Mouse (Mus musculus): ENCODE results near the gene Donson. TPM values are rescaled to one million over a fixed set of nuclear protein-coding genes. Genes with fewer than 3 reads are reported as not detected.

The Donson gene
- polyA plus RNA-seq, 1 experiment from 2014 or later, result 19.2 TPM

DNA sequence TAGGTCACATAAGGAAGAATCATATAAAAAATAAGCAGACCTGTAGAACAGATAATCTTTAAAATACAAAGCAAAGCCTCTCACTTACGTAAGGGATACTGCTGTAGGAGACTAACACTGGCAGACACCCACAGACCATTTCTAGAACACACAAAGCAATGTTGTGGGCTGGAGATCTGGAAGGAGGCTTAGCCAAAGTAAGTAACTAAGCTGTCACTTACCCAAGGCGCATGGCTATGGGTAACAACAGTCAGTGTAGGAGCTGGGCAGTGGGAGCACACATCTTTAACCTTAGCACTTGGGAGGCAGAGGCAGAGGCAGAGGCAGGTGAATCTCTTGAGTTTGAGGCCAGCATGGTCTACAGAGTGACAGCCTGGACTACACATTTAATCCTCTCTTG lies 48.9 kb downstream of the Donson start:
- Histone ChIP-seq H3K36me3 (ENCODE audit: control insufficient read depth, insufficient read depth, low read length) (peaks cover 38% of the 10 kb centered on the region), H3K4me2 (ENCODE audit: low read length) (no peak overlapping the region), H3K9ac (ENCODE audit: low read depth, low read length) (no peak overlapping the region), H3K9me3 (replicated peaks; ENCODE audit: control insufficient read depth, low read length, poor library complexity, severe bottlenecking) (no peaks in the 10 kb centered on the region), H3K4me1 (ENCODE audit: control insufficient read depth, insufficient read depth, low read length) (no peaks in the 10 kb centered on the region; the same call in 1 of the 2 replicates), H3K27me3 (ENCODE audit: control insufficient read depth, insufficient read depth, low read depth, low read length) (no peaks in the 10 kb centered on the region), H3K27ac (ENCODE audit: low read length) (no peak overlapping the region), H3K4me3 (ENCODE audit: low read depth, low read length) (no peak overlapping the region)
- 98% methylated on average over 2 of the region's 2 CpGs for WGBS
- ATAC-seq, result no peak

DNA sequence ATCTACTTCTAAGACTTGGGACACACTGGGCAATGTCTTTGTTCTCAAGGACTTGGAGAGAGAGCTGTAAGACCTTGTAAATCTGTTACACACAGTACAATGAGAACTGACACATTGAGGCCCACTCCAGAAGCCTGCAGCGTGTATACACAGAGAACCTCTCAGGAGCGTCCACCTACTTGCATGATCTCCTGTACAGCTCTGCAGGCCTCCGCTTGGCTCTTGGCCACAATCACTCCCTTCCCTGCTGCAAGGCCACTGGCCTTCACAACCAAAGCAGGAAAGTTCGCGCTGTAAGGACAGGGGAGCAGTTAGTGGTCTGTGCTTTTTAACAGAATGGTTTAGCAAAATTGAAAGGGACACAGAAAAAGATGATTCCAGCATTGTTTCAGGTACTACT lies 49.4 kb downstream of the Donson start:
- Histone ChIP-seq H3K4me2 (ENCODE audit: low read length) (no peak overlapping the region), H3K36me3 (ENCODE audit: control insufficient read depth, insufficient read depth, low read length) (peaks cover 38% of the 10 kb centered on the region), H3K4me3 (ENCODE audit: low read depth, low read length) (no peak overlapping the region), H3K9me3 (replicated peaks; ENCODE audit: control insufficient read depth, low read length, poor library complexity, severe bottlenecking) (no peaks in the 10 kb centered on the region), H3K9ac (ENCODE audit: low read depth, low read length) (no peak overlapping the region), H3K27ac (ENCODE audit: low read length) (no peak overlapping the region), H3K4me1 (ENCODE audit: control insufficient read depth, insufficient read depth, low read length) (no peaks in the 10 kb centered on the region; the same call in 1 of the 2 replicates), H3K27me3 (ENCODE audit: control insufficient read depth, insufficient read depth, low read depth, low read length) (no peaks in the 10 kb centered on the region)
- 90% methylated on average over 5 of the region's 5 CpGs for WGBS
- ATAC-seq, result no peak

DNA sequence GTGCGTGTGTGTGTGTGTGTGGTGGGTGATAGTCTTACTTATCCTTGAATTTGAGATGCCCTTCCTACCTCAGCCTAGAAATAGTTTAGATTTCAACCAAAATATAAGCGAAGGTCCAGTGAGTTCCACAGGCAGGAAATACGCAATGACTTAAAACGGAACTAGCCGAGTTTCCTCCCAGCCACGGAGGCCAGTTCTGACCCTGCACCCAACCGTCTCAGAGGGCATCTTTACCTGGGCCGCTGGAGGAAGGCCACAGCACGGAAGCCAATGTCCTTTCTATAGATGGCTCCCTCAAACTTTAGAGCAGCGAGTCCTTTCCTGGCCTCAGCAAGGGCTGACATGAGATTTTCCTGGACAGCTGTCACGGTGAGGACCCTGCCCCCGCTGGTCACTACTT lies 54.9 kb downstream of the Donson start:
- no peaks in the 10 kb centered on the region for H3K4me1 ChIP-seq (ENCODE audit: control insufficient read depth, insufficient read depth, low read length)
- H3K9ac ChIP-seq (ENCODE audit: low read depth, low read length), result no peak overlapping the region
- H3K9me3 ChIP-seq (replicated peaks; ENCODE audit: control insufficient read depth, low read length, poor library complexity, severe bottlenecking), result no peaks in the 10 kb centered on the region
- no peak overlapping the region for H3K4me3 ChIP-seq (ENCODE audit: low read depth, low read length)
- H3K27ac ChIP-seq (ENCODE audit: low read length), result no peak overlapping the region
- peaks cover 35% of the 10 kb centered on the region for H3K36me3 ChIP-seq (ENCODE audit: control insufficient read depth, insufficient read depth, low read length)
- no peak for ATAC-seq
- H3K4me2 ChIP-seq (ENCODE audit: low read length), result no peak overlapping the region
- 91% methylated on average over 12 of the region's 12 CpGs for WGBS
- no peaks in the 10 kb centered on the region for H3K27me3 ChIP-seq (ENCODE audit: control insufficient read depth, insufficient read depth, low read depth, low read length)

DNA sequence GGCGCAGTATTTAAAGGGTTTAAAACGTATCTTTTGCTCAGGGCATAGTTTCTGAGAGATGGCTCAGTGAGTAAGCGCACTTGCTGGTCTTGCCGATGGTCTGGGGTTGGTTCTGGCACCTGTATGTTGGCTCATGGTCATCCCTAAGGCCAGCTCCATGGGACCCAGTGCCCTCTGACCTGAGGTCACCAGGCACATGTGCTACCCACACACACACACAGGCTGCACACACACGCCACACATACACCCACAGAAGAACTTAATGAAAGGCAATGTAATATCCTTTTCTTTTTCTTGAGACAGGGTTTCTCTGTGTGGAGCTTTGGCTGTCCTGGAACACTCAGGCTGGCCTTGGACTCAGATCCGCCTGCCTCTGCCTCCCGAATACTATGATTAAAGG lies 55.6 kb downstream of the Donson start:
- 97% methylated on average over 7 of the region's 7 CpGs for WGBS
- peaks cover 35% of the 10 kb centered on the region for H3K36me3 ChIP-seq (ENCODE audit: control insufficient read depth, insufficient read depth, low read length)

DNA sequence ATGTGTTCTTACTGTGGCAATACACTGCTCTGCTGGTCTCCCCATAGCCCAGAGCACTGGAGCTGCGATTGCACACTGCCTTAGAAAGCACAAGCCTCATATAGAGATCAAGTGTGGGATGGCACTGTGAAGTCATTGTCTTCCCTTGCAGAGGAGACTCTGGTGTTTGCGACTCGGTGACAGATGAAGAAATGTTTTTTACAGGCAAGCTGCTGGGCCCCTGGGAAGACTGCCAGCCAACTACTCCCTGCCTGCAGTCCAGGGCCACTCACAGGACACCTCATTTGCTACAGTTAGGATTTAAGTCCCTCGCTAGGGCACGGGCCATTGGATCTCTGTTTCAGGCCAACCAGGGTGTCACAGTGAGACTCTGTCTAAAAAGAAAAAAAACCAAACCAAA lies 56.1 kb downstream of the Donson start:
- 88% methylated on average over 5 of the region's 5 CpGs for WGBS
- no peak overlapping the region for H3K9ac ChIP-seq (ENCODE audit: low read depth, low read length)
- no peak for ATAC-seq
- no peaks in the 10 kb centered on the region for H3K9me3 ChIP-seq (replicated peaks; ENCODE audit: control insufficient read depth, low read length, poor library complexity, severe bottlenecking)
- H3K27ac ChIP-seq (ENCODE audit: low read length), result no peak overlapping the region
- H3K27me3 ChIP-seq (ENCODE audit: control insufficient read depth, insufficient read depth, low read depth, low read length), result no peaks in the 10 kb centered on the region
- H3K4me2 ChIP-seq (ENCODE audit: low read length), result no peak overlapping the region
- H3K4me3 ChIP-seq (ENCODE audit: low read depth, low read length), result no peak overlapping the region
- H3K4me1 ChIP-seq (ENCODE audit: control insufficient read depth, insufficient read depth, low read length), result no peaks in the 10 kb centered on the region
- peaks cover 35% of the 10 kb centered on the region for H3K36me3 ChIP-seq (ENCODE audit: control insufficient read depth, insufficient read depth, low read length)

More for the DNA sequence above, 55.6 kb downstream of the Donson start:
- Histone ChIP-seq H3K9ac (ENCODE audit: low read depth, low read length) (no peak overlapping the region), H3K27me3 (ENCODE audit: control insufficient read depth, insufficient read depth, low read depth, low read length) (no peaks in the 10 kb centered on the region), H3K9me3 (replicated peaks; ENCODE audit: control insufficient read depth, low read length, poor library complexity, severe bottlenecking) (no peaks in the 10 kb centered on the region), H3K4me3 (ENCODE audit: low read depth, low read length) (no peak overlapping the region), H3K27ac (ENCODE audit: low read length) (no peak overlapping the region), H3K4me2 (ENCODE audit: low read length) (no peak overlapping the region), H3K4me1 (ENCODE audit: control insufficient read depth, insufficient read depth, low read length) (no peaks in the 10 kb centered on the region)
- no peak for ATAC-seq

DNA sequence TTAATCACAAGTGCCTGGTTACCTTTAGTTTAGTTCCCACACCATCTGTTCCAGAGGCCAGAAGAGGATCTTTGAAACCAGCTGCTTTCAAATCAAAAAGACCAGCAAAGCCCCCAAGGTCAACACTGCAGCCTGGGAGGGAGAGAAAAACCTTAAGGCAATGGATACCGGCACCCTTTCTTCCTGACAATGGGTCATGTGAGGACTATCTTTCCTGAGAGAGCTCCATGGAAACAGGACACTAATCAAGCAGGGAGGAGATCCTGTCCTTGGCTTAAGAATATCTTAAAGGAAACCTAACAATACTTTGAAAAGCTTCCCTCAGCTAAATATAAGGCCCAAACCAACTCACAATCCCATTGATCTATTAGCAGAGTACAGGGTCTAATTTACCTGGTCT lies 58.0 kb downstream of the Donson start:
- H3K36me3 ChIP-seq (ENCODE audit: control insufficient read depth, insufficient read depth, low read length), result peaks cover 26% of the 10 kb centered on the region
- ATAC-seq, result no peak
- H3K4me1 ChIP-seq (ENCODE audit: control insufficient read depth, insufficient read depth, low read length), result no peaks in the 10 kb centered on the region
- no peak overlapping the region for H3K27ac ChIP-seq (ENCODE audit: low read length)
- WGBS, result 63% methylated on average over 1 of the region's 1 CpGs
- no peaks in the 10 kb centered on the region for H3K27me3 ChIP-seq (ENCODE audit: control insufficient read depth, insufficient read depth, low read depth, low read length)
- no peak overlapping the region for H3K4me3 ChIP-seq (ENCODE audit: low read depth, low read length)
- H3K9me3 ChIP-seq (replicated peaks; ENCODE audit: control insufficient read depth, low read length, poor library complexity, severe bottlenecking), result no peaks in the 10 kb centered on the region
- H3K4me2 ChIP-seq (ENCODE audit: low read length), result no peak overlapping the region
- H3K9ac ChIP-seq (ENCODE audit: low read depth, low read length), result no peak overlapping the region

DNA sequence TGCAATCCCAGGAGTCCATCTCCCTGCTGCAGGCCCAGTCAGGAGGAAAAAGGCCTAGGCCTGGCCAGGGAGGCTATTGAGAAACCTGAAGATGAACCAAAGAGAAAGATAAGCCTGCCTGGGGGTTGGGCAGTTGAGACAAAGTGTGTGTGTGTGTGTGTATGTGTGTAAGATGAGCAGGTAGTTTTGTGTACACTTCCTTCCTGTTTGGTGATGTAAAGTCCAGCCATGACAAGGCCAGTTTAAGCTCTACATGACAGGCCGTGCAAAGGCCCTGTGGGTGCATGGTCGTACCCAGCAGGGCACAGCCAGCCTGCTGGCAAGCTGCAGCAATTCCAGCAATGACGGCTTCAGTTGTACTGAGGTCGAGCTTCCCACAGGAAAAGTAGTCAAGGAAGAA lies 58.8 kb downstream of the Donson start:
- H3K4me3 ChIP-seq (ENCODE audit: low read depth, low read length), result no peak overlapping the region
- peaks cover 31% of the 10 kb centered on the region for H3K36me3 ChIP-seq (ENCODE audit: control insufficient read depth, insufficient read depth, low read length)
- no peak overlapping the region for H3K4me2 ChIP-seq (ENCODE audit: low read length)
- H3K27ac ChIP-seq (ENCODE audit: low read length), result no peak overlapping the region
- H3K9me3 ChIP-seq (replicated peaks; ENCODE audit: control insufficient read depth, low read length, poor library complexity, severe bottlenecking), result no peaks in the 10 kb centered on the region
- no peaks in the 10 kb centered on the region for H3K27me3 ChIP-seq (ENCODE audit: control insufficient read depth, insufficient read depth, low read depth, low read length)
- no peak overlapping the region for H3K9ac ChIP-seq (ENCODE audit: low read depth, low read length)
- no peaks in the 10 kb centered on the region for H3K4me1 ChIP-seq (ENCODE audit: control insufficient read depth, insufficient read depth, low read length)
- 93% methylated on average over 4 of the region's 4 CpGs for WGBS
- ATAC-seq, result no peak

DNA sequence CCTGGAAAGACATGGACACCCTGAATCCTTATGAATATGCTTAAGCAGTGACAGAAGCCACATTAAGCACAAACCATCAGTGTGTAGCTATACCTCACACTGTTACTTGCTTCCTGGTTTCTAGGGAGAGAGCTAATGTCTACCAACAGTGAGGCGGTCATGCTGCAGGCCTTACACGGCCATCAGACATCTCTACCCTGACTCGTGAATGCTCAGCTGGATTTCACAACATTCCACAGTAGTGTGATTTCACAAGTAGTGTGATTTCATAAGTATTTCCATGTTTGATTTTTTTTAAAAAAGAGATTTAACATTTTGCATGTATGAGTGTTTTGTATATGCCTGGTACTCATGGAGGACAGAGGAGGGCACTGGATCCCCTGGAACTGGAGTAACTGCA lies 59.9 kb downstream of the Donson start:
- Histone ChIP-seq H3K4me1 (ENCODE audit: control insufficient read depth, insufficient read depth, low read length) (no peaks in the 10 kb centered on the region), H3K9ac (ENCODE audit: low read depth, low read length) (no peak overlapping the region), H3K4me3 (ENCODE audit: low read depth, low read length) (no peak overlapping the region), H3K27ac (ENCODE audit: low read length) (no peak overlapping the region), H3K9me3 (replicated peaks; ENCODE audit: control insufficient read depth, low read length, poor library complexity, severe bottlenecking) (no peaks in the 10 kb centered on the region), H3K27me3 (ENCODE audit: control insufficient read depth, insufficient read depth, low read depth, low read length) (no peaks in the 10 kb centered on the region), H3K4me2 (ENCODE audit: low read length) (no peak overlapping the region), H3K36me3 (ENCODE audit: control insufficient read depth, insufficient read depth, low read length) (peaks cover 29% of the 10 kb centered on the region)
- no peak for ATAC-seq
- 90% methylated on average over 3 of the region's 3 CpGs for WGBS

DNA sequence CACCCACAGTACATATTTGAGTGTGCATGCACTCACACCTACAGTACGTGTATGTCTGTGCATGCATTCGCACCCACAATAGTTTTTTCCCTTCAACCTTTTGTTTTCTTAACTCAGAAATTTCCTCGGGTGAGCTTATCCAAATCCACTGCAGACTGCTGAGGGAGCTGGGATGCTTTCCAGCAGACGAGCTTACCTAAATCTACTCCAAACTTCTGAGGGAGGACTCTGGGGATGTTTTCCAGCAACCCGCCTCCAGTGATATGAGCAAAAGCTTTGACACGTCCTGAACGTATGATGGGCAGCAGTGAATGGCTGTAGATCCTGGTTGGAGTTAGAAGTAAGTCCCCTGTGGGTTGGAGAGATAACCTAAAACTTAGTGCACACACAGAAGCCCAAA lies 60.7 kb downstream of the Donson start:
- ATAC-seq, result no peak
- H3K4me3 ChIP-seq (ENCODE audit: low read depth, low read length), result no peak overlapping the region
- H3K9me3 ChIP-seq (replicated peaks; ENCODE audit: control insufficient read depth, low read length, poor library complexity, severe bottlenecking), result no peaks in the 10 kb centered on the region
- 91% methylated on average over 7 of the region's 7 CpGs for WGBS
- no peak overlapping the region for H3K9ac ChIP-seq (ENCODE audit: low read depth, low read length)
- H3K27me3 ChIP-seq (ENCODE audit: control insufficient read depth, insufficient read depth, low read depth, low read length), result no peaks in the 10 kb centered on the region
- no peaks in the 10 kb centered on the region for H3K4me1 ChIP-seq (ENCODE audit: control insufficient read depth, insufficient read depth, low read length)
- H3K36me3 ChIP-seq (ENCODE audit: control insufficient read depth, insufficient read depth, low read length), result peaks cover 27% of the 10 kb centered on the region
- no peak overlapping the region for H3K4me2 ChIP-seq (ENCODE audit: low read length)
- no peak overlapping the region for H3K27ac ChIP-seq (ENCODE audit: low read length)
